Mouse (Mus musculus) embryonic facial prominence, embryonic 15.5 days (tissue): ENCODE data around the gene Det1. TPM values are rescaled to one million over a fixed set of nuclear protein-coding genes. Genes with fewer than 3 reads are reported as not detected.

Experiments used
- ATAC-seq: fragments of 200-750 bp; cut with Nextera tagmentation; 2 replicates; pipeline ENCODE4 v1.8.0; 2017; ENCODE audit warnings: low read depth, moderate TSS enrichment; ENCODE audit not compliant: insufficient number of reproducible peaks, low FRiP score, low TSS enrichment
- H3K27ac ChIP-seq: fragments of 300-500 bp; sonication (generic); replicated peaks from 2 replicates; pipeline ENCODE4 v1.5.1; 2015; ENCODE audit warnings: mild to moderate bottlenecking, inconsistent platforms
- H3K27me3 ChIP-seq: fragments of 300-500 bp; sonication (generic); 2 replicates; pipeline ENCODE4 v1.6.1; 2015; ENCODE audit warnings: inconsistent platforms
- H3K36me3 ChIP-seq: fragments of 300-500 bp; sonication (generic); 2 replicates; pipeline ENCODE4 v1.6.1; 2015; ENCODE audit warnings: mild to moderate bottlenecking, inconsistent platforms
- H3K4me1 ChIP-seq: fragments of 300-500 bp; sonication (generic); 2 replicates; pipeline ENCODE4 v1.6.1; 2015; ENCODE audit warnings: inconsistent platforms
- H3K4me2 ChIP-seq: fragments of 300-500 bp; sonication (generic); replicated peaks from 2 replicates; pipeline ENCODE4 v1.6.1; 2015; ENCODE audit warnings: mild to moderate bottlenecking, inconsistent platforms
- H3K4me3 ChIP-seq: fragments of 300-500 bp; sonication (generic); replicated peaks from 2 replicates; pipeline ENCODE4 v1.5.1; 2015; ENCODE audit warnings: mild to moderate bottlenecking, inconsistent platforms
- H3K9ac ChIP-seq: fragments of 300-500 bp; sonication (generic); 2 replicates; pipeline ENCODE4 v1.6.1; 2015; ENCODE audit warnings: inconsistent platforms
- H3K9me3 ChIP-seq: fragments of 300-500 bp; sonication (generic); replicated peaks from 2 replicates; pipeline ENCODE4 v1.6.1; 2016; ENCODE audit warnings: inconsistent platforms
- WGBS: fragments of 180-500 bp; shearing (Covaris S2); methylation state at CpG from one replicate; pipeline ENCODE4 v1.1.7; 2015; 5-methylcytosine and 5-hydroxymethylcytosine counted together
- polyA plus RNA-seq: library from polyadenylated mRNA; unstranded; fragments of >200 nt; fragmentation: Nextera tagmentation; extraction: Ambion mirVana; gene quantifications from 2 replicates; pipeline ENCODE4 v1.2.1, GENCODE M21; 2015

The Det1 gene
- polyA plus RNA-seq, 1 experiment from 2014 or later = 16.5 TPM

GRCm38 (mm10) chr7:78882469-78882837, 35.4 kb upstream of the Det1 start:
- H3K36me3 ChIP-seq = no peaks in the 10 kb centered on the region
- 3% methylated on average over 23 of the region's 23 CpGs for WGBS
- no peak overlapping the region for H3K9ac ChIP-seq
- H3K4me1 ChIP-seq = peaks cover 14% of the 10 kb centered on the region
- H3K27me3 ChIP-seq = peaks cover 51% of the 10 kb centered on the region
- no peak overlapping the region for H3K27ac ChIP-seq
- H3K4me2 ChIP-seq = peak overlapping the region; percentile 48
- H3K4me3 ChIP-seq = peak overlapping the region; percentile 30
- no peaks in the 10 kb centered on the region for H3K9me3 ChIP-seq
- no peak for ATAC-seq

- 17% methylated on average over 16 of the region's 16 CpGs for WGBS
- no peak overlapping the region for H3K9ac ChIP-seq
These were observed 34.8 kb upstream of the Det1 start for GRCm38 (mm10) chr7:78881607-78882468.

GRCm38 (mm10) chr7:78872831-78873230, 25.8 kb upstream of the Det1 start:
- Histone ChIP-seq H3K27me3 (no peaks in the 10 kb centered on the region), H3K9me3 (no peaks in the 10 kb centered on the region), H3K36me3 (no peaks in the 10 kb centered on the region), H3K4me3 (no peak overlapping the region), H3K4me1 (no peaks in the 10 kb centered on the region), H3K9ac (no peak overlapping the region), H3K27ac (no peak overlapping the region), H3K4me2 (no peak overlapping the region)
- ATAC-seq = no peak
- WGBS = 70% methylated on average over 5 of the region's 5 CpGs

More at GRCm38 (mm10) chr7:78881607-78882468, 34.8 kb upstream of the Det1 start:
- Histone ChIP-seq H3K4me3 (peak overlapping the region; percentile 30), H3K4me1 (peaks cover 13% of the 10 kb centered on the region), H3K27ac (no peak overlapping the region), H3K27me3 (peaks cover 47% of the 10 kb centered on the region), H3K4me2 (peak overlapping the region; percentile 48), H3K9me3 (no peaks in the 10 kb centered on the region), H3K36me3 (no peaks in the 10 kb centered on the region)
- no peak for ATAC-seq

GRCm38 (mm10) chr7:78872366-78872765, 25.3 kb upstream of the Det1 start:
- Histone ChIP-seq H3K4me2 (no peak overlapping the region), H3K9me3 (no peaks in the 10 kb centered on the region), H3K4me1 (no peaks in the 10 kb centered on the region), H3K27ac (no peak overlapping the region), H3K36me3 (no peaks in the 10 kb centered on the region), H3K27me3 (no peaks in the 10 kb centered on the region), H3K4me3 (no peak overlapping the region), H3K9ac (no peak overlapping the region)
- no peak for ATAC-seq
- 79% methylated on average over 6 of the region's 6 CpGs for WGBS

- Histone ChIP-seq H3K4me1 (no peaks in the 10 kb centered on the region), H3K9ac (no peak overlapping the region), H3K4me3 (no peak overlapping the region), H3K9me3 (no peaks in the 10 kb centered on the region), H3K27me3 (no peaks in the 10 kb centered on the region), H3K36me3 (no peaks in the 10 kb centered on the region), H3K4me2 (no peak overlapping the region), H3K27ac (no peak overlapping the region)
- WGBS = 55% methylated on average over 4 of the region's 5 CpGs
- no peak for ATAC-seq
These were observed 21.7 kb upstream of the Det1 start for GRCm38 (mm10) chr7:78868731-78869130.

GRCm38 (mm10) chr7:78865212-78865949, 18.3 kb upstream of the Det1 start:
- ATAC-seq = no peak
- Histone ChIP-seq H3K27ac (no peak overlapping the region), H3K4me2 (no peak overlapping the region), H3K27me3 (no peaks in the 10 kb centered on the region), H3K9ac (no peak overlapping the region), H3K9me3 (no peaks in the 10 kb centered on the region), H3K4me1 (no peaks in the 10 kb centered on the region), H3K36me3 (no peaks in the 10 kb centered on the region), H3K4me3 (no peak overlapping the region)
- 57% methylated on average over 12 of the region's 12 CpGs for WGBS

GRCm38 (mm10) chr7:78864446-78864802, 17.4 kb upstream of the Det1 start:
- Histone ChIP-seq H3K4me3 (no peak overlapping the region), H3K9ac (no peak overlapping the region), H3K36me3 (no peaks in the 10 kb centered on the region), H3K9me3 (no peaks in the 10 kb centered on the region), H3K4me1 (no peaks in the 10 kb centered on the region), H3K27me3 (no peaks in the 10 kb centered on the region), H3K4me2 (no peak overlapping the region), H3K27ac (no peak overlapping the region)
- ATAC-seq = no peak
- 72% methylated on average over 4 of the region's 4 CpGs for WGBS

GRCm38 (mm10) chr7:78863796-78864445, 16.9 kb upstream of the Det1 start:
- H3K9ac ChIP-seq = no peak overlapping the region
- 65% methylated on average over 7 of the region's 7 CpGs for WGBS
- no peaks in the 10 kb centered on the region for H3K27me3 ChIP-seq
- no peak overlapping the region for H3K4me2 ChIP-seq
- no peaks in the 10 kb centered on the region for H3K36me3 ChIP-seq
- no peaks in the 10 kb centered on the region for H3K4me1 ChIP-seq
- no peaks in the 10 kb centered on the region for H3K9me3 ChIP-seq
- no peak for ATAC-seq
- no peak overlapping the region for H3K4me3 ChIP-seq
- no peak overlapping the region for H3K27ac ChIP-seq

GRCm38 (mm10) chr7:78855044-78855655, 8.1 kb upstream of the Det1 start:
- WGBS = 63% methylated on average over 5 of the region's 5 CpGs
- Histone ChIP-seq H3K4me3 (no peak overlapping the region), H3K4me1 (no peaks in the 10 kb centered on the region), H3K36me3 (no peaks in the 10 kb centered on the region), H3K27me3 (no peaks in the 10 kb centered on the region), H3K9ac (no peak overlapping the region), H3K9me3 (no peaks in the 10 kb centered on the region), H3K27ac (no peak overlapping the region), H3K4me2 (no peak overlapping the region)
- no peak for ATAC-seq

GRCm38 (mm10) chr7:78854051-78854450, 7.0 kb upstream of the Det1 start:
- H3K9ac ChIP-seq = no peak overlapping the region
- H3K27me3 ChIP-seq = no peaks in the 10 kb centered on the region
- ATAC-seq = no peak
- no peaks in the 10 kb centered on the region for H3K9me3 ChIP-seq
- H3K4me1 ChIP-seq = no peaks in the 10 kb centered on the region
- H3K4me3 ChIP-seq = no peak overlapping the region
- no peak overlapping the region for H3K27ac ChIP-seq
- no peaks in the 10 kb centered on the region for H3K36me3 ChIP-seq
- no peak overlapping the region for H3K4me2 ChIP-seq
- 56% methylated on average over 4 of the region's 4 CpGs for WGBS
